Mouse (Mus musculus): Measurements from ENCODE around the gene Map2k6.

DNA sequence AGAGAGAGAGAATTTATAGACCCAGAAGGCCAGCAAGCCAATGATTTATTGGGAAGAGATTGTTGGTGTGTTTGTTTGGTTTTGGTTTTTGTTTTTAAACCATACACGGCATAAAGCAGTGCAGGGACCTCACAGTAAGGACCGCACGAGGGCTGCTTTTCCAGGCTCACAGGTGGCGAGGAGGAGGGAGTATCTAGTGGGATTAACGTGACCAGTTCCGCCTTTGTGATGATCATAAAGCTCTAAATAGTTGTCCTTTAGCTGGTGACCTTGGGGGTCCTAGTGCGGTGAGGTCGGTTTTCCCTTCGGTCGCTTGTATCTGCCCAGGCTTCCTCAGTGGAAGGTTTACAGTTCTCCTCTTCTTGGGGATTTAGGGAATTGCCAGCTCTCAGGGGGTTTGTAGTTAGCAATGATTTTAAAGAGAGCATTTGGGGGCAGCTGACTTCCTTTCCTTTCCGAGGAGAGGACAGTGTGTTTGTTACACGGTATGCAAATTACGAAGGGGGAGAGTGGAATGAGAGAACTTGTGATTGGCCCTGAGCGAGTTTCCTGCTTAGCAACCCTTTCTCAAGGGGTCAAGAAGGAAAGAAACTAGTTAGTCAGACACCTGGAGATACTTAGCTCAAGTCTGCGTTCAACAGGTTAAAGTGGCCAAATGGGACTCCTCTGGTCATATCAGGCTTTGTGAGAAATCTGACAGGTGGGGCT lies 29.5 kb upstream of the Map2k6 start:
- no peak for TF ChIP-seq CTCF (IDR thresholded peaks at IDR 0.05)
- TF ChIP-seq EP300 (IDR thresholded peaks at IDR 0.05): no peak
